Mouse (Mus musculus): ENCODE data around the gene Ihh.

Ihh gene

DNA sequence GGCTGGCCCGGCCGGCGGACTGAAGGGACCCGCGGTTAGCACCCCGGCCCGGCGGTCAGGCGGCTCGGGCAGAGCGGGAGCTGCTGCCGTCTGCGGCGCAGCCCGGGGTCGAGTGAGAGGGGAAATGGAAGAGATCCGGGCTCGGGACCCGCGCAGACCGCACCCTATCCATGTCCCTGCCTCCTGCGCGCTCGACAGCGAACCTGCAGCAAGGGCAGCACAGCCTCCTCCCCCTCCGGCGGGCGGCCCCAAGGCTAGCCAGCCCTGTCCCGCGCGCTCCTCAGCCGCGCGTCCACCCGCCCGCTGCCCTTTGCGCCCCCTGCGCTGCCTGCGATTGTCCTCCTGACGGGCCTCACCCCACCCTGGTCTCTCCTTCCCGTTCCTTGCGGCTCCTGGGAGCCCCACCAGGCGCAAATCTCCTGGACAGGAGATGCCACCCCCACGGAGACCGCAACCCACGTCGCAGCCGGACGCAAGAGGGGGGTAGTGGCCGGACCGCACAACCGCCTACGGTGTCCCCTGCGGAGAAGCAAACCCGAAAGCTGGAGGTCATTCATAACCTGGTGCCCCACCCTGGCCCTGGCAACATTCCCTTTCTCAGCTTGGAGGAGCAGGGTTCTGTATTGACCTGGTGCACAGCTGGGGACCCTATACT is at the start of gene Ihh:
TSS of gene Ihh (minus strand) at position 117 of the 655 bp plus-strand sequence.
- no peak for DNase-seq (ENCODE audit: low spot score in 2 of 2)

DNA sequence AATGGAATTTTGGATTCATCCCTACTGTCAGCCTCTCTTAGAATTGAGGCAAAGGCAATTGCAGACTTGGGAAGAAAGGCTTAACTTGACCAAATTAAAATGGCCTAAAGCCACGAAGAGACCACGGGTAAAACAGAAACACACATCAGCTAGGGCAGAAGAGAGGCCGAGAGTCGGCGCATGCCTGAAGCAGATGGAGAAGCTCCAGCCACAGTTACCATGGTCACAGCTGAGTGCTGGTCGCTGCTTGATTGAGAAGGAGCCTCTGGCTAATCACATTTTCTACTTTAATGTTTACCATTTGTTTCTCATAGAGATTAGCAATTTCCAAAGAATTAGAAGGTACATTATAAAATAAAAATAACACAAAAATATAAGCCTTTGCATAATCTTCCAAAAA is 49.7 kb upstream of the Ihh start:
- DNase-seq (ENCODE audit: low spot score in 2 of 2) = no peak

DNA sequence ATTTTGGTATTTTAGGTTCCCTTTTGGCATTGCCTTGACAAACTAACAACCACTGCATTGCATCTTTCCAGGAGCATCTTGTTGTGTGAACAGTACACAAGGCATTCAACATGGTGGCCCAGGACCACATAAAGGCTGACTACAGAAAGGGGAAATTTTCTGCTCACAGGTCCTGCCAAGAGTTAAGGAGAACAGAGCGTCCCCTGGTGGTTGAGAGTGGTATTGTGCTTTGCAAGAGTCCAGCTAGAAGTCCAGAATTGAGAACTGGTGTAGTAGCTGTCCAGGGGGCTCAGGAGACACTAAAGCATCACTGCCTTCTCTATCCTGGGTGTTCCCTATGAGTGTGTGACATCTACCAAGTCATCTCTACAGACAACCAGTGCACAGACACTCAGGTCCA is 49.0 kb upstream of the Ihh start:
- DNase-seq (ENCODE audit: low spot score in 2 of 2) = peak in 1 of 2 experiments; percentile 20

DNA sequence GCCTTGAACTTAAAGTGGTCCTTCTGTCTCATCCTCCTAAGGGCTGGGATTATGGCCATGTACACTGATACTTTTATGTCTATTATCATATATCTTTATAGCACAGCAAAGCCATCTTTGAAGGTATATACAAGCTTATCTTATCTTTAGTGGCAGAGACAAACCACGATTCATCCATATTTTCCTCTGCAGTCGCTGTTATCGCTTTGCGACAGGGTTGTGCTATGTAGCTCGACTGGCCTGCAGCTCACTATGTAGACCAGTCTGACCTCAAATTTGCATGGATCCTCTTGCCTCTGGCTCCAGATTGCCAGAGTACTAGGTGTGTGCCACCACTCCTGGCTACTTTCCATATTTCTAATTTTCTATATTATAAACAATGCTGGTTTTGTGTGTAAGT is 47.7 kb upstream of the Ihh start:
- DNase-seq (ENCODE audit: low spot score in 2 of 2) = no peak

DNA sequence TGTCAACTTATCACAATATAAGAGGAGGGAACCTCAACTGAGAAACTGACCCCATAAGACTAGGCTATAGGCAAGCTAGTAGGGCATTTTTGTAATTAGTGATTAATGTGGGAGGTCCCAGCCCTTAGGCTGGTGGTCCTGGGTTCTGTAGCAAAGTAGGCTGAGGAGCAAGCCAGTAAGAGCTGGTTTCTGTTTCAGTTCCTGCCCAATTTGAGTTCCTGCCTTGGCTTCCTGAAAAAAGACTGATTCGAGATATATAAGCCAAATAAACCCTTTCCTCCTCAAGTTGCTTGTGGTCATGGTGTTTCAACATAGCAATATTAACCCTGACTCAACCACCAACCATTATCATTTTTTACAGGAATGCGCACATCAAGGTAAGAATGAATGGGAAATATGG is 45.8 kb upstream of the Ihh start:
- no peak for DNase-seq (ENCODE audit: low spot score in 2 of 2)

DNA sequence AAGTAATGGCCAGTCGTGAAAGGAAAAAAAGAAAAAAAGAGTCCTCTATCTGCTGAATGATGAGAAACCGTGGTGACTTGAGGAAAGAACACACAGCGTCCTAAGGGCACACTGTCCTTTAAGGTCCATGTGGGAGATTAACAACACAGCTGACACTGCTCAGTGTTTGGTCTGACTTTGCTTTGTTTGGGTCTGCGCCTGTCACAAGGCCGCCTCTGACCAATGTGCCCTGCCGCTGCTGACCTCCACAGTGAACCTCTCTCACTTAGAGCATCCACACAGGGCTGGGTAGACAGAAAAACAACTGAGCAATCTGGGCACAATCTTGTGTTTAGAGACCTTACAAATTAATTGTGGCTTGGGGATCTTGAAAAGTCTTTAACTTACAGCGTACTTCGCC is 25.5 kb upstream of the Ihh start:
- no peak for DNase-seq (ENCODE audit: low spot score in 2 of 2)

DNA sequence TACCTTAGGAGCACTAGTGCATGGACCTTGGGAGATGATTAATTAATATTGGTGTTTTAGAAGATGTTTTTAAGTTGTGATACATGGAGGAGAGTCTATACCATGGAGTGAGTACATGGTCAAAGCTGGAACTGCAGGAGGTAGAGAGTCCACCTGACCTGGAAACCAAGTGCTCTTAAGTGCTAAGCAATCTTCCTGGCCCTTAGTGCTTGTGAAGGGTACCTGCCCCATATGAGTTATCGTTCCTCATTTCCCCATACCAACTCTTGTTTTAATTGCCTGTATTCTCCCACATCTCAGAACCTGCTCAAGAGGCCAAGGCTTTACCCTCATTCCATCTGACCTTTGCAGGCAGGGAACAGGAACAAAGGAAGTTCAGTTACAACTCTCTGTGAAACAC is 24.5 kb upstream of the Ihh start:
- no peak for DNase-seq (ENCODE audit: low spot score in 2 of 2)

DNA sequence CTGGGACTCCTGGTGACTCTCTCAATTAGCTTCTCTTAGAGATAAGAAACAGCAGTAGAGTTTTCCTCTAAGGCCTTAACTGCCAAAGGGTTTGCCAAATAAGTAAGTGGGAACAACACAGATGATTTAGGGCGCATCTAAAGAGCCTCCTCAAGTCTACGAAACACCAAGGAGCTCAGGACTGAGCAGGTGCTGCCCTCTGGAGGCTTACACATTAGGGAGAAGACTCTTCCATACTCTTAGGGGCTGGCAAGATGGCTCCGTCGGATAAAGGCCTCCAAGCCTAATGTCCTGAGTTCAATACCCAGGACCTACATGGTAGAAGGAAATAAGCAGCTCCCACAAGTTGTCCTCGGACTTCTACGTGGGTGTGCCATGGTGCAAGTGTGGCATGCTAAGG is 22.1 kb upstream of the Ihh start:
- no peak for DNase-seq (ENCODE audit: low spot score in 2 of 2)

DNA sequence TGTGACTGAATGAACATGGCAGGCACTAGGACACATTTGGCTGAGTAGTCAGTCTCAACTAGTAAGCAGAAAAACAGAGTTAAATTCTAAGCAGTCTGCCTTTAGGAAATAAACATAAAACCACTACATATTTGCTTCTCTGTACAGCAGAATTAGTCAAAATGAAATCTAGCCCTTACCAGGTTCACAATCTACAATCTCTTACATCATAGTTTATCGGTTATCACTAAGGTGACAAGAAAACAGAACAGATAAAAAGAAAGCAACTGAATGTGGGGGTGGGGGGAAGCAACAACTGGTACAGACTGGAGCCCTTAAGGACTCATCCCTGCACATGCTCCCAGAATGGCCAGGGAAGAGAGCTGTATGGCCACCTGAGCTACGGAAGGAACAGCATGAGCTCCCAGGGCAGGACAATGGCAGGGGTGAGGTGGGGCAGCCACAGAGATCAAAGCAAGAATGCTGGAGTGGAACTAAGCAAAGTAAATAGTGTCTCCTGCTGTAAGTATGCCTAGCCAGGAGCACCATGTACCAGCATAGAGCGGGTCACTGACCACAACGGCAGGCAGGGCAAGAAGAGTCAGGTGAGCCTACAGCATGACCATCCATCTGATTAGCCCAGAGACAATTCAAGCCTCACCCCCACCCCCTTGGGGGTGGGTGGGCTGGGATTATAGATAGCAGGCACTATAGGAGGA is 20.0 kb upstream of the Ihh start:
- DNase-seq (ENCODE audit: low spot score in 2 of 2) = no peak

DNA sequence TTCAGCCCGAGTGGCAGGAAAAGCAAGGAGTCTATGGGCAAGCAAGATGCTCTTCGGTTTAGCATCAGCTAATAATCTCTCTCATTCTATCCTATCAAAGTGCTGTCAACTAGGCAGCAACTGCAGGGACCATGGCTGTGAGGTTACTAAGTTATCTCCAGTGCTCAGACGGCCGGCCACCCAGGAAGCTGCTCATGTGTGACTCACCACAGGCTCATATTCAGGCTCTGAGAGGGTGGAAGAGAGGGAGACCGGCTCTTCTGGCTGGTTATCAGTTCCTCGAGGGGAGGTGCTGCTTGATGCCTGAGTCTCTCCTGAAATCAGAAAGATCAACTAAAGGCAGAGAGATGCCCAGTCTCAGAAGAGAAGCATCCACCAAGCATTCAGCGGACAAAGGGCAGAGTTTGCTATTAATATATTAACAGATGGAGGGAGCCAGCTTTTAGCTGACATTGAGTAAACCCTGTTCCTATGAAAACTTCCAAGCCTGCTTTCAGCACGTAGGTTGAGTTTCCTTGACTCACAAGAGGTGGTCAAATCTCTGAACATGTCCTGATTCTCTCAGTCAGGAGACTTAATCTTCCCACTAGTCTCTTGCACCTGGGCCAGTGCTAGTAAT is 16.6 kb upstream of the Ihh start:
- no peak for DNase-seq (ENCODE audit: low spot score in 2 of 2)

DNA sequence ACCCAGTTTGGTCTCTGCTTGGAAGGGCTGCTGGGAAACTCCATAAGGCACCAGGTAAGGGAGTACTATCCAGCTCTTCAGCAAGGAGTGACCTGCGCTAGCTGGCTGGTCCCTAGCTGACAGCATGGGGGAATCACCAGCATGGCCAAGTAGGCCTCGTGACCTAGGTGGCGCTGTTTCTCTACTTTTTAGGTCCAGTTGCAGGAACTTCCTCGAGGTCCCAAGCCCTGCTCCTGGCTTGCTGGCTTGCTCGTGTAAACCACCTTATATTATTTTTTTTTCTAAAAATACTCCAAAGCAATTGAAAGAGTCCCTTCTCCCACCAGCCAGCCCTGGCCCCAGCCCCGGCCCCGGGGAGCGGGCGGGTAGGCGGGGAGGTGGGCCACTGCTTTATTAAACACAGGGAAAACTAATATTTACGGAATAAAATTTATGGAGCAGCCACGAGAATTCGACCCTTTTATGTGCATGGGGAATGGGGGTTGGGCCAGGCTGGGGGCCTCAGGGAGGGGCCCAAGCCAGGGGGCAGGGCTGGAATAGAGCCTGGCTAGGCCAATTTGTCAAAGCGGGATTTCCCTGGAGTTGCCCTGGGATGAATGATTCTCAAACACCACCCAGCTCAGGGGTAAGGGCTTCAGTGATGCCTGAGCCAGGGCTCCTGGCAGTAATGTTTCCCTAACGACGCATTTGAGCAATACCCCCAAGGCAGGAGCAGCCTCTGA is 13.2 kb upstream of the Ihh start:
- peak in 1 of 2 experiments; percentile 34 for DNase-seq (ENCODE audit: low spot score in 2 of 2)

DNA sequence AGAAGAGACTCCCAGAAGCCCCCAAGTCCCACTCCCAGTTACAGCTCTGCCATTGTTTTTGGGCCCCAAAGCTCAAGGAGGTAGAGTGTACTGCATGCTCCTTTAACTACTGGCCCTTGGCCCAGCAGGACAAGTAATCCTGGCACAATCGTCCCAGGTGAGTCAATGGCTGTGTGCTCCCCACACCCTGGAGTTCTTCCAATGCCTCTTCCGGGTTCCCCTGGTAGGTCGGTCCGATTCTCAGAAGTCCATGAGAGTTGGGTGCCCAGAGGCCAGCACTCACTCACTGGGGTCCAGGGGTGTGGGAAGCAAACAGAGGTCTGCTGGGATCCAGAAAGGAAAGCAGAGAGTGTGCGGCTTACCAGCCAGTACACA is 11.4 kb upstream of the Ihh start:
- no peak for DNase-seq (ENCODE audit: low spot score in 2 of 2)

DNA sequence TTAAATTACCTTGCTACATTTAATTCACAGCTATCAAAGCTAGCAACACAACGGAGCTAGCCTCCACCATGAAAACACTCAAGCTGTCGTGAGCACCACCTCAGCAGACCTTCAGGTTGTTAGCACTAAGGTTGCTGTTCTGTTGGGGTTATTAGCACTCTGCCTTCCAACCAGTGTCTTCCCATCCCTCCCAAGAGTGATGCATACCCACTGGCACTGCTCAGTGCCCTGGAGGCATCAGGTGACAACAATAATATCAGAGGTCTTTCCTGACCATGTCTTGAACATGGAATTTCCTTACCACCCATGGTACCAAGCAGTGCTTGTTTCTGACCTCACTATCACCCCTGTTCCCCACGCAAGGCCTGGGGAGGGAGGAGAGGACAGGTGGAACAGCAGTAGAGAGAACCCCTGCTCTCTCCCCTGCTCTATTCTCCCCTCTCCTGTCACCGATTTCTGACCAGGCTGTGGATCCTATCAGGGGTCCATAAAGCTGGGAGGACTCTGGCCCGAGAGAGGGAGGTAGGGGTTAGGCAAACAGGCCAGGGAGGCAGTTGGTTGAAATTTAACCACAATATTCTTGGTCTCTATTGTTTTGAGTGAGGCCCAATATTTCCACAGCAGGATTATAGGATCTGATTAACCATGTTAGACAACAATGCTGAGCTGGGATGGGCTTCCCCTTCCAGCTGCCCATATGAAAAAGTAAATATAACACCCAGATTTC is 10.8 kb upstream of the Ihh start:
- no peak for DNase-seq (ENCODE audit: low spot score in 2 of 2)

DNA sequence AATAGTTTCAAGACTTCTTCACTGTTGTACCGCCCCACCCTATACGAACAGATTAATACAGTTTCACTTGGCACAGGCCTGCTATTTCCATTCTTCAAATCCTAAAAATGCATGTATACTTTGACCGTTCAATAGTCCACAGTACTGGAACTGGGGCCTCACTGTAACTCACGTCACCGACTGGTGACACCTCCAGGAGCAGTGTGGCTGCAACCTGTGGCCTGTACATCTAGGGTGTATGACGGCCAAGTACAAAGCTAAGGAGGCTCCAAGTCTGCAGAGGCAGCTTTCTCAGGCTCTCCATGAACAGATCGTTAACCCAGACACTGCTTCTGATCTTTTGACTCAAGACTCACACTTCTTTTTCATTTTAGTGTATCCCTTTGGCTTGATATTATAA is 10.2 kb upstream of the Ihh start:
- no peak for DNase-seq (ENCODE audit: low spot score in 2 of 2)

DNA sequence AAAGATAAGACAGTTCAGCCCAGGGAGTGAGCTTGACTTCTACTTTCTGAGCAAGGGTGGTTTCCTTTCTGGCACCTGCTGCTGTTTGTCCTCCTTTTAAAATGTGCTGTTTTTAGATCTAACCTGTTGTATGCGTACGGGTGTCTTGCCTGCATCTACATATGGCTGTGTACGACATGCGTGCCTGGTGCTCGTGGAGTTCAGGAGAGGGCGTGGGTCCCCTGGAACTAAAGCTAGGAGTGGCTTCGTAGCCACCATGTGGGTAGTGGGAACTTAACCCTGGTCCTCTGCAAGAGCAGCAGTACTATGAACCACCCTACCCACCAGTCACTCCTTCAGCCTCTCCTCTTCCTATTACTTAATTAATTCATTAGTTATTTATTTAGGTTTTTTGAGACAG is 8.6 kb upstream of the Ihh start:
- DNase-seq (ENCODE audit: low spot score in 2 of 2) = no peak

DNA sequence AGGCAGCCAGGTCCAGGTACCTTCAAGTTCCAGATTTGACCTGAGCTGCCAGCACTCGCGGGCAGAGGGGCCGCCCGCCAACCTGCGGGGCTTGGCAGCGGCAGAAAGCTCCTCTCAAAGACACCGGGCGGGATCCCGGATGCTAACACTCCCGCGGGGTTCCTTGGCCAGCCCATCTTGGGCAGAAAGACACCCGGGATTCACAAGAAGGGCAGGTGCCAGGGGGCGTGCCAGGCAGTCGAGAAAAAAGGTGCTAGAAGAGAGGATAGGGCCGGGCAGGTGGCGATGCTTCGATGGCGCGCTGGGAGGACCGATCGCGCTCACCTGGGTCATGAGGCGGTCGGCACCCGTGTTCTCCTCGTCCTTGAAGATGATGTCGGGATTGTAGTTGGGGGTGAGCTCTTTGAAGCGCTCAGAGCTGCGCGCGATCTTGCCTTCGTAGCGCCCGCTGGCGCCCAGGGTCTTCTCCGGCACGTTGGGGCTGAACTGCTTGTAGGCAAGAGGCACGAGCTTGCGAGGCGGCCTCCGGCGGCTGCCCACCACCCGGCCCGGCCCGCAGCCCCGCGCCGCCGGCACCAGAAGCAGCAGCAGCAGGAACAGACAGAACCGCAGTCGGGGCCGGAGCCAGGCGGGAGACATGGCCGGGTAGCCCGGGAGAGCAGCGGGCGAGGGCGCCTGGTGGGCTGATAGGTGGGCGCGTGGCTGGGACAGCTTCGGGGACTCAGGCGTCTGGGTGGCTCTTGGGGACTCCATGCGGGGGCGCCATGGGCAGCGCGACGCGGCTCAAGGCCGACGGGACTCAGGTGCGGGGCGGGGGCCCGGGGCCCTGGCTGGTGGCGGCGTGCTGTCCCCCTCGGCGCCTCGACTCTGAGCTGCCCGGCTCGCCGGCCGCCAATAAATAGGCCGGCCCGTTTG is 639 bp downstream of the Ihh start:
- no peak for DNase-seq (ENCODE audit: low spot score in 2 of 2)

DNA sequence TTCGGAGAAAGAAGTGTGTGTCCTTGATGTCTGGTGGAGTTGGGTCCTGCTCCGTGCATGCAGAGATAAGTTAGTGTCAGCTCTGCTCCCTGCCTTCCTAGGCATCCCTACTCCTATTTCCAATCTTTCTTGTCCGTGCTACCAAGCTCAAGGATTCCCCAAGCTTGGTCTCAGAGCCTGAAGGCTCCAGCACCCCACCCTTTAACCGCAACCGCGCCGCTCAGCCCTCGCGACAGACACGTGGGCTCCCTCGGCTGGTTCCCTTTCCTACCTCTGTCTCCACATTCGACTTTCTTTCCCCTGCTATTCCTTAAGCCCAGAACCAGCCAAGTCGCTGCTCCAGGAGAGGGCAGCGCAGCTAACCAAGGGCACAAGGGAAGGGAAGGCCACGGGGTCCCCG is 1.4 kb downstream of the Ihh start:
- DNase-seq (ENCODE audit: low spot score in 2 of 2) = no peak

DNA sequence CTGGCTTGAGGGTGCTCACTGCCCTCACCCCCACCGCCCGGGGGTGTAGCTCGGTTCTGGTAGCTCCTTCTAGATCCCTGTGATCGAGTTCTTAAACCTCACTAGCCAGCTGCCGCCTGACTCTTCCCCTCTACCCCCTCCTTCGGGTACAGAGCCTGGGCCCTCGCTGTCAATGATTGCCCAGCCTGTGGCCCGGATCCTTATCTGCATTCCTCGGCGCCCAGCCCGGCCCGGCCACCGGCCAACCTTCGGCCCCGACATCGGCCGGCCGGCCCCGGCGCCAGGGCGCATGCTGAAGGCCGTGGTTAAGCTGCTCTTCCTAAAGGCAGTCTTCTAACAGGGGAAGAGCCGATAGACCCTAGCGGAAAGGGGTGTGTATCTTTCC is 1.8 kb downstream of the Ihh start:
- DNase-seq (ENCODE audit: low spot score in 2 of 2) = no peak

DNA sequence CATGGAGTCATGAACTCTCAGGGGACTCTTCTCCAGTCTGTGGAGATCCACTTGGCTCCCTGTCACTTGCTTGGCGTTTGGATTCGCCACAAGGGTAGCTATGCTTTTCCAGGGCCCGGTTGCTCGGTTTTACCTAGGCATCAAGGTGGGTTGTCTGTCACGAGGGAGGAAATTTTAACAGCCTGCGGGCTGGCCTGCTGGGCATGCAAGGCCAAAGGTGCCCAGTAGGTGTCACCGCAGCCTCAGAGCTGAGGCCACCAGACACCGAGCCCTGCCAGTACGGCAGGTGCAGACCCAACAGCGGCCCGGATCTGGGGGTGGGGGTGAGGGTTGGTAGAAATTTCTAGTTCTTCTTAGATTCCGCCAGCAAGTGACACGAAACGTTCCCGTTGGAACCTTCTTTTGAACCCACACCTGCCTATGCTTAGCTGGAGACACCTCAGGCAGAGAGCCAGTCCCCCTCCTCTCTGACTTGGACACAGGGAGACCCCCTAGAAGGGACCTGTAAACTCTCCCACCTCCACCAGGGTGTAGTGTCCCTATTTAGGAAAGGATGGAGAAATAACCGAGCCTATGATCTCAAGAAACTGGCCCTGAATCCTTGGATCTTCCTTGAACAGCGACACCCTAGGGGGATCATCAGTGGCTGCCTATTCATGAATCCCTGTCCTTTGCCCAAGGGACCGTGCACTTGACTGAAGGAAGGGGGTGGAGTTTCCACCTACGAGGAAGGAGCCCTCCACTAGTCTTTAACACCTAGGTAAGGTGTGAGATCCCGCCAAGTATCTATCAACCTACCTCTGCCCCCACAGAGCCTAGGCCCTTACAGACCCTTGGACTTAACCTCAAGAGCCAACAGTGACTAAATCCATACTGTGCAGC is 2.4 kb downstream of the Ihh start:
- DNase-seq (ENCODE audit: low spot score in 2 of 2) = peak in 1 of 2 experiments; percentile 27
